Mouse (Mus musculus): ENCODE data around the gene Nrg3.

DNA sequence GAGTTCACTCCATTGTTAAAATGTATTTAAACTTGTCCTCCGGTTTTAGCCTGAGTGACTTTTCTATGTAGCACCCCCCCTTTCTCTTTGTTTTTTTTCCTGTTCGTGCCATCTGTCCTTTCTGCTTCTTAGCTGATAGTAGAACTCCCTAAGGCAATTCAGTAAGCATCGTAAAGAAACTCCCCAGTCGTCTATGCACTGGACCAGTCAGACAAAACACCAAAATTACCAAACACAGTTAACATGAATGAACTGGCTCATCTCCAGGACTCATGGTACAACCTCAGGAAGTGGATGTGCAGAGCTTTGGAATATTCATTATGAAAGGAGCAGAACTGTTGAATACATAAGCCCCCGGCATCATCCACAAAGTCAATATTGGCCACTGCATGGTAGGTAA lies 429.5 kb downstream of the Nrg3 start:
- TF ChIP-seq POLR2A (IDR thresholded peaks at IDR 0.05; ENCODE audit: low read depth, low read length) (no peak), CTCF (IDR thresholded peaks at IDR 0.05; ENCODE audit: extremely low read depth, insufficient read depth, insufficient read length, insufficient replicate concordance) (no peak)

All from spleen, adult 2 months (tissue).